Mouse (Mus musculus) spleen, embryonic (tissue): Measurements from ENCODE around the gene Lrrc4c.

Experiments
- CTCF ChIA-PET: fragments of 350-600 bp; sonication (Branson Sonifier 250); formaldehyde crosslinking; loops from one replicate; lab custom pipeline; 2022; lab: Charles Lee

Gene Lrrc4c

GRCm38 (mm10) chr2:96547171-96547570, 229.2 kb downstream of the Lrrc4c start:
- CTCF ChIA-PET, result interaction anchor here (0.7 kb wide), 1 partner anchor 1452 kb away, joined by 4 read pairs; no protein-coding TSS in a partner anchor

DNA sequence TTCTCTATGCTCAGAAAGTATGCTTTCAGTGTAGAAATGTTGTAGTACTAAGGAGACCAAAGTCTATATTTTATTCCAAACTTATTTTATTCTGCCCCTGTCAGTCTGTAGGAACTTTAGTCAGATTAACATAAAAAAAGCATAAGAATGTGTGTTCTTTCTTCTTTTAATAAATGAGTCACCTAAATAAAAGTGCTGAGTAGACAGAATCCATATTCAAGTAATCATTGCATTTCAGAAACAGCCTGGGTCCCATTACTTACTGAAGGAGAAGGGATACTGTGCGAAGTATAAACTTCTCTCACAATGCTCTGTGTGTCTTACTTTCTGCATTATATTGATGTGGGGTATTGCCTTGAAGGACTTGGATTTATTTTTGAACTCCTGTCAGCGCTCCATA, 255.8 kb downstream of the Lrrc4c start:
- CTCF ChIA-PET, result no interaction called here

GRCm38 (mm10) chr2:96577701-96578100, 259.7 kb downstream of the Lrrc4c start:
- CTCF ChIA-PET, result no interaction called here

DNA sequence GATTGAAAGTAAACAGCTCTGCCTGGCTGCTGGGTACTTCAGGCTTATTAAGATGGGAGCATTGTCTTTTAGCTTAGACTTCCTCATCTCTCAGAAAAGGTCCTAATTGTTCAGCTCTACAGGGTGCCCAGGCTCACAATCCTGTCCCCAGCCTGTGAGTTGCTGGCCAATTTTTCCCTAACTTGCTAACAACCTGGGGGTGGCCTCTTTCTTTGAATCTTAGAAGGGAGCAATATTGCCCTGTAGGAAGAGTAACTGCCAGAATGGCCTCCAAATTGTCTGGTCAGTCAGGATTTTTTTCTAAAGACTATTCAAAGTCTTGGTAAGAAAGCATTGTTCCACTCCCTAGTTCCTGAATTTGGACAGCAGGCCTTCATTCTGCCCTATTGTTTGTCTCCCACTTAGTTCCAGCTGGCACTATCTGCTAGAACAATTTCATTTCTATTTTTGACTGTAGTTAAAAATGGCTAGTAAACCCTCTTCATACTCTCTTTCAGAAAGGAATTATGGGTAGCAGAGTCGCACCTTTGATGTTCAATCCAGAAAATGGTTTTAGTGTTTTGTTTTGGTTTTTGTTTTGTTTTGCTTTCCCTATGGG, 262.3 kb downstream of the Lrrc4c start:
- CTCF ChIA-PET, result no interaction called here

- CTCF ChIA-PET, result no interaction called here
Observed at GRCm38 (mm10) chr2:96585665-96586064, 267.7 kb downstream of the Lrrc4c start.

GRCm38 (mm10) chr2:96604801-96605200, 286.8 kb downstream of the Lrrc4c start:
- CTCF ChIA-PET, result no interaction called here

- CTCF ChIA-PET, result no interaction called here
Observed at GRCm38 (mm10) chr2:96614121-96614520, 296.2 kb downstream of the Lrrc4c start.

DNA sequence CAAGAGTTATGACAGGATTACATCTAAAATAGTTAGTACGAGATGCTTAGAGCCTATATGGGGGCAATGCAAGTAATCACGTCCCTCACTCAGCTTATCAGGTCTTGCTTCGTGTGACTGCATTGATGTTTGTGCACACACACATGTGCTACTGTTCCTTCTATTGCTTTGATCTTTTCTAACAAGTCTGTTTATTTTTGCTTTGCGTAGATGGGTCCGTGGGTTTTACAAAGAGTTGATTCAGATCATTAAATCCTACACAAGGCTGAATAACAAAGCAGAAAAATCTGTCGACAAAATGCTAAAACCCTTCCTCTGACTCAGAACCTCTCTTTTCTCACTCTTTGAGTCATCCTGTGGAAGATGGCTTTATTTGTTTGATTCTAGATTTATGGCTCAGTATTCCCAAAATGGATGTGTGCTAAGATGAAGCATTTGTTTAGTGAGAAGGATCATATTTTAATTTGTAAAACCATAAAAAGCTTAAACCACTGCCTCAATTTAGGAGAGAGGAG, 300.8 kb downstream of the Lrrc4c start:
- CTCF ChIA-PET, result no interaction called here

GRCm38 (mm10) chr2:96667113-96667512, 349.1 kb downstream of the Lrrc4c start:
- CTCF ChIA-PET, result no interaction called here

- CTCF ChIA-PET, result no interaction called here
Observed at GRCm38 (mm10) chr2:96681806-96682205, 363.8 kb downstream of the Lrrc4c start.

DNA sequence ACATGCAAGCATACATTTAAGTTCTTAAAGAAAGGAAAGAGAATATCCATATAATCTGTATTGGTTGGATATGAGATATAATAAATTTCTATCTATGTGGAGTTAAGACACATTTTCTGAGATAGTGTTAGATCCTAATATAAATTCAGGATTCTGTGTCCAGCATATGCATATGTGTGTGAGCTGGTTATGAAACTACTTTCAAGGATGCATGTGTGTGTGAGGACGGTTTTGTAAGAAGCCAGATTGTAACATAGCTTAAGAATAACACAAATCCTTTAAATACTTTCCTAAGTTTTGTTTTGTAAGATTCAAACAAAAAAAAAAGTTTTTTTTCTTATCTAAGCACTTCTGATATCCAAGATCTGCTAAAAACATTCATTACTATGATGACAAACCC, 367.4 kb downstream of the Lrrc4c start:
- CTCF ChIA-PET, result no interaction called here

DNA sequence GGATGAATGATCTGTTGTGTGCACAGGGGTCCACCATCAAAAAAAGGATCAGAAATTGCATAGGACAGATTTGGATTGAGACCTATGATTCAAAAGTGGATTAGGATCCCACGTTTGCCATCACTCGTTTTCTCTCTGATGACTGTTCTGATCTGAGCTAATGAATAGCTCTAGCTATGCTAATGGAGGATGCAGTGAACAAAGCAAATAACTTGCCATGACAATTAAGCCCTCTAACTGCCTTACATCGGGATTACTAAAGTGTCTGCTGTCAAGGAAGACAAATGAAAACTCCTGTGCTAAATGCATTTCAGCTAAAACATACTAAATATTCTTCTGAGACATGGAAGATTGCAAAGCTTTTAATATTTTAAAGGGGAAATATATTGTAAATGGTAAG, 387.0 kb downstream of the Lrrc4c start:
- CTCF ChIA-PET, result no interaction called here

- CTCF ChIA-PET, result no interaction called here
Observed at GRCm38 (mm10) chr2:96707772-96708350, 389.9 kb downstream of the Lrrc4c start.

GRCm38 (mm10) chr2:96714561-96714960, 396.6 kb downstream of the Lrrc4c start:
- CTCF ChIA-PET, result no interaction called here

DNA sequence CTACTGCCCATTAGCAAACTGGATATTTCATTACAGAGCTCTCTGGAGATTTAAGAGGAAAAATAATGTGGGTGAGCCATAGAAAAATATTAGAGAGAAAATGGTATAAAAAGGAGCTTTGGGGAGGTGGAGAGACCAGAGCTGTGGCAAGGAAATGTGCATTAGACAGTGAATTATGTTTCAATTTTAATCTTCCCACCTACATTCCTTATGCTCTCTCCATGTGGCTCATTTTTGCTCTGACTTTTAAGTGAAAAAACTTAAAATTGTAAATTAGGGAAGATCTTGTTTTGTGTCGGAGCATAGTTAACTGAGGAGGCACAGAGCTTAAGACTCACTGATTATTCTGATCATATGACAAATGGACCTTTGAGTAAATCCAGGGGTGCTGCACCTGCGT, 399.4 kb downstream of the Lrrc4c start:
- CTCF ChIA-PET, result no interaction called here

- CTCF ChIA-PET, result no interaction called here
Observed at GRCm38 (mm10) chr2:96723395-96723794, 405.4 kb downstream of the Lrrc4c start.

DNA sequence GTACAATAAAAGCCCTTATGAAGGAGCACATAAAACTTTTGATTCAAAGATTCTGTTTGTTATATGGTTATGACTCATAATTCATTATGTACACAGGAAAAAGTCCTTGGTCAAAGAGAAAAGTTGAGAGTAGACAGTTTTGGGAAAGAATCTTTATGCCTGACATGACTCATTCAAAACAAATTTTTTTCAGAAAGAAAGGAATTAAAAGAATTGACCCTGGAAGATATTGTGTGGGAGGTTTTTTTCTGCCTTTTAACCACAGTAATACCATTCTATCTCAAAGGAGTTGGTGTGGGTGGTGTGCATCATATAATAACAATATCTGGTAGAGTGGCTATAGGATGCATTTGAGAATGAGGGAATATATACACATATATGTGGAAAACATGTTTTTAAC, 418.1 kb downstream of the Lrrc4c start:
- CTCF ChIA-PET, result no interaction called here

GRCm38 (mm10) chr2:96755066-96755465, 437.1 kb downstream of the Lrrc4c start:
- CTCF ChIA-PET, result no interaction called here

DNA sequence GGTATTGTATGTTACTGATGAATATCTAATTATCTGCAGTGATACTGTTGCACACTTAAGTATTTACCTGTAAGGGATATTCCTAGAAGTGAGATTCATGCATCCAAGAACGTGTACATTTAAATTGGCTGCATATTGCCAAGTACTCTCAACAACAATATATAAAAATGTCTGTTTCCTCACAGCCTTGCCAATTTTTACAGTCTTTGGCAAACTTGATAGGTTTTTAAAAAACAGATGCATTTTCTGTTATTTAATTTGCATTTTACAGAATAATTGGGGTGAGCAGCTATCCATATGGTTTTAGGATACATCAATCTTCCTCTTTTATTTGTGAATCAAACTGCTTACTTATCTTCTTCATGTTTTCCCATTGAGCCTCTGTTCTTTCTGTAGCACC, 439.7 kb downstream of the Lrrc4c start:
- CTCF ChIA-PET, result no interaction called here

- CTCF ChIA-PET, result no interaction called here
Observed at GRCm38 (mm10) chr2:96763538-96763937, 445.6 kb downstream of the Lrrc4c start.

DNA sequence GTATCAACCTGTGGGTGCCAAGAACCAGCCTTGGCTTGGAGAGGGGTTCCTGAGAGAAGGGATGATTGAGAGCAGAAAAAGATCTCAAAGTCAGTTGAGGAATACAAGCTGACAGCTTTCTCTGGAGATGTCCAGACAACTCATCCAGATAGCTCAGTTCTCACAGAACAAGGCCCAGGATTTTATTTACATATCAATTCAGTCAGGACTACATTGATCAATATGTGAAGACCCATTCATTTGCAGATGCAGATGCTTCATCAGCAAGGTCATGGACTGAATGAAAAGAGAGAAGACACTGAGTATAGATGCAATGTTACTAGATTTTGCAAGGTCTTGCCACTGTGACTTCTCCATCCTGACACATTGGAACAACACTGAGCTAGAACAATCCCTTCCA, 457.4 kb downstream of the Lrrc4c start:
- CTCF ChIA-PET, result interaction anchor here (0.7 kb wide), 1 partner anchor 1507 kb away, joined by 5 read pairs; no protein-coding TSS in a partner anchor

GRCm38 (mm10) chr2:96796681-96797385, 478.9 kb downstream of the Lrrc4c start:
- CTCF ChIA-PET, result no interaction called here

DNA sequence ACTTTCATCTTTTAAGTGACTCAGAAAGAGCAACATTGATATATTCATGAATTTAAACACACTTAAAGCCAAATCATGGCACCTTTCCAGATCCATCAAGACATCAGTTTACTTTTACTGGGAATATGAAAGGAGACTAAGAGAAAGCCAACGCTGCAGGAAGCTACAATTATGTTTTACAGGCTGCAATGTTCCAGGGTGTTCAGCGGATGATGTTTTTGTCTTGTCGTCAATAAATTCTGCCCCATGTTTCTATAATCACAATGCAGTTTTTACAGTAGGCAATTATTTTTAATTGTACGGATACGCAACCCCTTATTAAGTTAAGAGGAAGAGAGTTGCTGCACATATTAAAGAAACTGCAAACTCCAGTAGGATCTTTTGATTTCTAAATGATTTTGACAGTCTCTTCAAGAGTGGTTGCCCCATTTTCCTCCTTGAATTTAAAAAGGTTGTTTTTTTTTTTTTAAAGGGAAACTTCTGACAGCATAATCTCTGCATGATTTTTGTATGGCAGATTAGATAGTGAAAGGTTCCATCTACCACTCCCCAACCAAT, 532.9 kb downstream of the Lrrc4c start:
- CTCF ChIA-PET, result no interaction called here
